Mouse (Mus musculus) kidney, adult 2 months (tissue): ENCODE measurements around the gene Ly6g6f. TPM values are rescaled to one million over a fixed set of nuclear protein-coding genes. Genes with fewer than 3 reads are reported as not detected.

Source experiments
- DNase-seq: peaks from one replicate; pipeline ENCODE4 v3.0.0; 2021
- H3K27ac ChIP-seq: fragments of 200-500 bp; 2 replicates; pipeline ENCODE4 v1.5.1; 2012; ENCODE audit warnings: low read depth, low read length, control low read depth, inconsistent platforms; ENCODE audit not compliant: insufficient read depth
- H3K27me3 ChIP-seq: fragments of 200-500 bp; replicated peaks from 2 replicates; pipeline ENCODE4 v1.6.1; 2012; ENCODE audit warnings: mild to moderate bottlenecking, moderate library complexity, low read length, inconsistent platforms; ENCODE audit not compliant: control insufficient read depth, insufficient read depth
- H3K36me3 ChIP-seq: fragments of 200-500 bp; 2 replicates; pipeline ENCODE4 v1.6.1; 2012; ENCODE audit warnings: mild to moderate bottlenecking, moderate library complexity, low read length, inconsistent platforms; ENCODE audit not compliant: control insufficient read depth, insufficient read depth
- H3K4me1 ChIP-seq: fragments of 200-500 bp; 2 replicates; pipeline ENCODE4 v1.6.1; 2011; ENCODE audit warnings: low read length; ENCODE audit not compliant: control insufficient read depth, insufficient read depth
- H3K4me3 ChIP-seq: fragments of 200-500 bp; 2 replicates; pipeline ENCODE4 v1.5.1; 2011; ENCODE audit warnings: mild to moderate bottlenecking, low read depth, low read length, control low read depth; ENCODE audit not compliant: insufficient read depth
- CTCF ChIP-seq: fragments of 200-500 bp; conservative IDR thresholded peaks from 2 replicates; pipeline ENCODE4 v1.5.1; 2011; ENCODE audit warnings: low read depth, mild to moderate bottlenecking, control low read depth, low read length, moderate library complexity, mixed read lengths; ENCODE audit not compliant: insufficient read depth, insufficient read length
- POLR2A ChIP-seq: fragments of 200-500 bp; IDR thresholded peaks from one replicate; pipeline ENCODE4 v1.6.1; 2011; ENCODE audit warnings: low read depth, low read length, control low read depth
- WGBS: fragments of 180-500 bp; shearing (Covaris S2); methylation state at CpG from one replicate; pipeline ENCODE4 v1.1.7; 2018; 5-methylcytosine and 5-hydroxymethylcytosine counted together
- polyA plus RNA-seq: library from polyadenylated mRNA; depleted of rRNA; stranded (reverse); fragments of >200 nt; gene quantifications from 2 replicates; pipeline ENCODE4 v1.2.3, GENCODE M21; 2012

The Ly6g6f gene
- polyA plus RNA-seq, 1 experiment = not detected

- DNase-seq = peak; percentile 91
- peak within 1 kb of the TSS; percentile 52 for H3K27ac ChIP-seq
- H3K27me3 ChIP-seq = no peaks in the 10 kb centered on the region
- 0 out of 2 replicates have a peak, but pooled peaks cover 6% of the 10 kb centered on the region for H3K4me1 ChIP-seq
- H3K4me3 ChIP-seq = peak within 1 kb of the TSS; percentile 67
- WGBS = under 1% methylated on average over 57 of the region's 57 CpGs
- peak; percentile 62 for TF ChIP-seq CTCF
- peak; percentile 10 for TF ChIP-seq POLR2A
- H3K36me3 ChIP-seq = peaks cover 6% of the 10 kb centered on the region; the same call in 1 of the 2 replicates
These were observed 26.2 kb downstream of the Ly6g6f start, which contains the start of gene Ddah2 for GRCm38 (mm10) chr17:35058911-35059892. Gene Ddah2 (plus strand): TSS chr17:35059035.

GRCm38 (mm10) chr17:35058316-35058715, 27.1 kb downstream of the Ly6g6f start:
- H3K27me3 ChIP-seq = no peaks in the 10 kb centered on the region
- TF ChIP-seq POLR2A (no peak), CTCF (no peak)
- 0 out of 2 replicates have a peak, but pooled peaks cover 6% of the 10 kb centered on the region for H3K4me1 ChIP-seq
- no peak for DNase-seq
- peaks cover 7% of the 10 kb centered on the region; the same call in 1 of the 2 replicates for H3K36me3 ChIP-seq
- 51% methylated on average over 9 of the region's 9 CpGs for WGBS
- no peak overlapping the region for H3K4me3 ChIP-seq
- H3K27ac ChIP-seq = no peak overlapping the region

GRCm38 (mm10) chr17:35057090-35057489, 28.3 kb downstream of the Ly6g6f start:
- Histone ChIP-seq H3K27ac (no peak overlapping the region), H3K4me1 (0 out of 2 replicates have a peak, but pooled peaks cover 6% of the 10 kb centered on the region), H3K4me3 (no peak overlapping the region), H3K36me3 (peaks cover 7% of the 10 kb centered on the region; the same call in 1 of the 2 replicates), H3K27me3 (no peaks in the 10 kb centered on the region)
- WGBS = 83% methylated on average over 3 of the region's 3 CpGs
- DNase-seq = no peak
- TF ChIP-seq CTCF (no peak), POLR2A (no peak)

- Histone ChIP-seq H3K27ac (no peak overlapping the region), H3K36me3 (peaks cover 7% of the 10 kb centered on the region; the same call in 1 of the 2 replicates), H3K4me3 (no peak overlapping the region), H3K4me1 (0 out of 2 replicates have a peak, but pooled peaks cover 6% of the 10 kb centered on the region), H3K27me3 (no peaks in the 10 kb centered on the region)
- DNase-seq = peak; percentile 52
- WGBS = 74% methylated on average over 7 of the region's 7 CpGs
- TF ChIP-seq CTCF (no peak), POLR2A (no peak)
These were observed 29.5 kb downstream of the Ly6g6f start for GRCm38 (mm10) chr17:35055691-35056495.

GRCm38 (mm10) chr17:35052271-35052798, 33.1 kb downstream of the Ly6g6f start:
- H3K4me1 ChIP-seq = peaks cover 14% of the 10 kb centered on the region
- no peak for DNase-seq
- TF ChIP-seq CTCF = no peak
- no peak for TF ChIP-seq POLR2A
- no peaks in the 10 kb centered on the region for H3K27me3 ChIP-seq
- 54% methylated on average over 12 of the region's 12 CpGs for whole genome bisulfite sequencing
- H3K27ac ChIP-seq = peak overlapping the region; percentile 36
- H3K4me3 ChIP-seq = peak overlapping the region; percentile 73; the same call in 1 of the 2 replicates
- H3K36me3 ChIP-seq = peaks cover 7% of the 10 kb centered on the region; the same call in 1 of the 2 replicates
